Mouse (Mus musculus) fat pad, adult 2 months (tissue): Measurements from ENCODE around the gene Tollip.

Experiments
- DNase-seq: peaks from one replicate; pipeline ENCODE4 v3.0.0-alpha.2; 2011; ENCODE audit warnings: low read depth, low spot score; ENCODE audit errors: extremely low read depth

Gene Tollip

DNA sequence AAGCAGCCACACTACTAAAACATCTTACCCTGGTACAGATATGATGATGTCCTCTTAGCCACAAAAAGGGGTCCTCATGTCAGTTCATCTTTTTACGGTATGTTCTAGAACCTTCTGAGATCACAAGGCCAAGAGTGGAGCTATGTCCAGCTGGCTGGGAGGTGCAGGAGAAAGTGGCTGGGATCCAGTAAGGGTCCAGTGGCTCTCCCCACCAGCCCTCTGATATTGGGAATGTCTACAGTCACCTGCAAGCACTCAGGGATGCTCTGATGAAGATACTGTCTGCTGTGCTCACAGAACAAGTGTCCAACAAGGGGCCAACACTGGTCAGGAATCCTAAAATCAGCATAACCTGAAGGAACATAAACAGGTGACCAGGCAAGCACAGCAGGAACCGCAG lies at the start of gene Tollip:
Gene Tollip, minus strand, starts transcription at position 101 of the 400 bp plus-strand sequence.
- DNase-seq: no peak

DNA sequence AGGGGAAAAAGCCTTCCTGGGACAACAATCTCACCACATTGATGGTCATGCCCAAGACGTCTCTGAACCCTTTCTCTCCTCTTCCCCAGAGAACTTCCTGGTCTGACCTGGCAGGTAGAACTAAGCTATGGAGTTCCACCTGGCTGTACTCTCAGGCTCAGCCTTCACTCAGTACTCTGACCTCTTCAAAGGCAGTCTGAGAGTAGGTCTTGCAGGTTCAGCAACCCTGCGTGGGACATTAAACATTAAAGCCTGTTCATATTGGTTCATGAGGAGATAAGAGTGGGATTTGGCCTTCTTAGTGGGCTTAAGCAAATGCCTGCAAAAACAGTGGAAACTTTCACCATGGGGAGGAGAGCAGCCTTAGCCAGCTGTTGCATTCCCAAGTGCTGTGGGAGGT lies 48.0 kb upstream of the Tollip start:
- no peak for DNase-seq

DNA sequence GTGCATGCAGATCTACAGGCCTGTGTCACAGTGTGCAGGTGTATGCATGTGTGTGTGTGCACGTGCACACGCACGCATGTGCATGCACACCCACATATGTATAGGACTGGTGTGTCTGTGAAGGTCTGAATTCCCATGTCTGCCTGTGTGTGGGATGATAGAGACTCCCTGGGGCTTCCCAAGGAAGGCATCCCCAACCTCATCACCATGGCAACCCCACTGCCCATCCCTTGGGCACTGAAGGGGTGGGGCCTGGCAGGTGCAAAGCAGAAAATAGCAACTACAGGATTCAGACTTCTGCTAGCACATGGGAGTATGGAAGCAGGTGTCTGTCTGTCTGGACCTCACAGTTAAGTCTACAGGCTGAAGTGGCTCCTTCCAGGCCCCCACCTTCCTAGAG lies 44.2 kb upstream of the Tollip start:
- no peak for DNase-seq

DNA sequence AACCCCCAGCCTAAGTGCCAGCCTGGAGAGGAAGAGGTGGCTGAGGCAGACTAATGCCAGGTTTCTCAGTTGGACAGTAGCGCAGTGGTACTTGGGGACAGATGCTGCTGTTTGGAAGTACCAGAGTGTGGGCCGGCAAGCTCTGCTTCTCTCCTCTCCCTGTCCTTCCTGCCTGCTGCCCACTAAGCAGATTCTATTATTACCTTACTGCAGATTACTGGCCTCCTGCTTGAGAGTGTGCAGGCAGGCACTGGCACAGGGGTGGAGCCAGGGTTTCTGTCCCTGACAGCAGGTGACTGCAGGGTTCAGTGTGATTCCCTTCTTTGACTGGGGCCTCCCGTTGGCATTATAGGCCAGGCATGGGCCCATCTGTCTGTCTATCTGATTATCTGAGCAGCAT lies 43.2 kb upstream of the Tollip start:
- no peak for DNase-seq

DNA sequence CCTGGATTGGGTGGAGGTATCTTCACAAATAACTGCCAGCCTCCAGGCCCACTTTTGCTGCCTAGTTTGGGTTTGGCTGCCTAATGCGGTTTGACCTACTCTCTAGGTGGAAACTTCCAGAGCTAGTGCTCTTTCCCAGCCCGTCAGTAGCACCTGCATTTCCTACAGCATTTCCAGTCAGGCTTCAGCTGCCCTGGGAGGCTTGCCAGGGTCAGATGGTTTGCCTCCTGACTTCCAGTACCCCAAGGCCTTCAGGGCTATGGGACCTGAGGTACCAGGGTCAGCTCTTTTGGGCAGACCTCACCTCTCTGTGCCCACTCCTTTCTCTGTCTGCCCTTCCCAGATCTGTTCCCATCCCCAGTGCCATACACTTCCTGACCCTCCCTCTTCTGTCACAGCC lies 42.6 kb upstream of the Tollip start:
- DNase-seq: no peak

DNA sequence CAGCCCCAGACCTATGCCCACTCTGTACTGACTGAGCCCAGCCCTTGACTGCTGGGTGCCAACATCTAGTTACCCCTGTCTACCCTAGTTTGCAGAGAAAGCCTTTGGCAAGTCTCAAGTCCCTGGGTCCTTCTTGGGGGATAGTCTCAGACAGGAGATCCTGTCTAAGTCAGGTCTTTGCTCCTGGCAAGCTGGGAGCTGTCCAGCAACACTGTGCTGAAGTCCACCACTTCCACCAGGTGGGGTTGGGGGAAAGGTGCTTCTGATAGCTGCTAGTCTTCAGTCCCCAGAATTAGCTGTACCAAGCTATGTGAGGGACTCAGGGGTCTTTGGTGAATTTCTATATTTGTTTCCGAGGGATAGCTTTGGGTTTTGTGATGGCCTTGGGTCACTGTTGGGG lies 40.8 kb upstream of the Tollip start:
- no peak for DNase-seq

DNA sequence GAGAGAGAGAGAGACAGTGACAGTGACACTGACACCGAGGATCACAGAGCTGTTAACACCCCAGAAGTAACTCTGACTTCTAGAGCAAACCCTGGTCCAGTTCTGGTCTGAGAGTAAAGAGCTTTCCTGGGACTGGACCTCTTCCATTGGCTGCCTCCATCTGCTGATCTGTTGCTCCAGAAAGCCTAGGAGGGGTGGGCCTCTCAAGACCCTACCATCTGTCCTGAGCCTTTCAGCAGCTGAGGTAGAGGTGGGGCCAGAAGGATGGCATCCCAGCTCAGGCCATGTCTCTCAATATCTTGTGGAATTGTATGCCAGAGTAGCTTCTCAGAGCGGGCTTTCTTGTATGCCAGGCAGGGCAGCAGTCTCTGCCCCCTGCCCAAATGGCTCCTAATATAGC lies 39.9 kb upstream of the Tollip start:
- DNase-seq: no peak

DNA sequence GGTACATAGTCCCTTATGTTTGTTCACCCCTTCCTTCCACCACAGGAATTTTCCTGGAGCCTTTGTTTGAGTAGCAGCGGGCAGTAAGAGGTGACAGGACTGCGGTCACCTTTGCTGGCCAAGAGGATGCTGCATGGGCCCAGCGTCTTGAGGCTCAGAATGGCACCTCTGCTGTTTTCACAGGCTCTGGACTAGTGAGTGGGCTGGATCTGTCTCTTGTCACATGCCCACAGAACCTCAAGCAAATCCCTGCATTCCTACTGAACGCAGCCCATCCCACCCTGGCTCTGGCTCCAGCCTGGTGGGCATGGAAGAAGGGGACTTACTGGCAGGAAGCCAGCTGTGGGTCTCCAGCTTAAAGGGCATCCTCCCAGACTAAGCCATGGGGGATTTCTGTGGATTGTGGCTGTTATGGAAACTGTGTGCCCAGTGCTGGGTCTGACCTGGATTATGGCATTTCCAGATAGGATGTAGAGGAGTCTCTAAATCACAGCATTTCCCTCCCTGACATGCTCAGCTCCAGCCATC lies 39.3 kb upstream of the Tollip start:
- DNase-seq: no peak

DNA sequence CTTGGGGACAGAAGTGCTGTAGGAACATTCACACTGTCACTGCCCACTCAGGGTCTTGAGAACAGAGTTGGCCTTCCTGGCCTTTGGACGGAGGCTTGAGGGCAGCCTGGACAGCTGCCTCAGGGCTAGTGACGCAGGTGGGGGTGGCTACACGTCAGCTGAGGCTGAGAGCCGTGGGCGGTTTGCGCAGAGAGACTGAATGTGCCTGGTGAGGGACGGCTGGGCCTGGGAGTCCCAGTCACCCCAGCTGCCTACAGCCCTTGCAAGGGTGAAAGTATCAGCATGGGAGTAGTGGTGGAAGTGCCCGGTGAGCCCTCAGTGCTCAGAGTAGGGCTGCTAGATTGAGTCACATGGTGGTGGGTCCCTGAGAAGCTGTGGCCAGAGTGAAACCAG lies 37.9 kb upstream of the Tollip start:
- DNase-seq: no peak

DNA sequence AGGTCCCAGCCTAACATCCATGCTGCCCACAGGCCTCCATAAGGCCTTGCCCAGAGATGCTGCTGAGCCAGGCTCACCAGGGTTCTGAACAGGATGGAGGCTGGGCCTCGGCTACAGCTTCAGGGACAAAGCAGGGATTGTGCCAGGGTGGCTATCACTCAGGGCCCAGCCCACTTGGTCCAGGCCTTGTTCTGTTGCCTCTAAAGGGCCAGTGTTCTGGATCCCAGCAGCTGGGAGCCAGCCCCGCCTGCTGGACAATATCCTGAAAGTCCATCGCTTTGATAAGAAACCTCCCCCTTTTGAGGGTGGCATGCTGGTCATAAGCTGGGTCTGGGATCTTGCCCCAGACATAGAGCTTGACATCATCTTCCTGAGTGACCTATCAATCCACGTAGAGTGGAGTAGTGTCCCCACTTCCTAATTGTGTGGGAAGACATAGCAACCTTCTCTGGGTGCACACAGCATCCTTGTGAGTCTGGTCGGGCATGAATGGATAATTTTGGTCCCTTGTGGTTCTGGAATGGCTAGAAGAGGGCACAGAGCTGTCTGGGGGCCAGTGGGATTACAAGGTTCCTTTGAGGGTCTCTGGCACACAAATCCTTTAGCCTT lies 37.4 kb upstream of the Tollip start:
- DNase-seq: no peak

DNA sequence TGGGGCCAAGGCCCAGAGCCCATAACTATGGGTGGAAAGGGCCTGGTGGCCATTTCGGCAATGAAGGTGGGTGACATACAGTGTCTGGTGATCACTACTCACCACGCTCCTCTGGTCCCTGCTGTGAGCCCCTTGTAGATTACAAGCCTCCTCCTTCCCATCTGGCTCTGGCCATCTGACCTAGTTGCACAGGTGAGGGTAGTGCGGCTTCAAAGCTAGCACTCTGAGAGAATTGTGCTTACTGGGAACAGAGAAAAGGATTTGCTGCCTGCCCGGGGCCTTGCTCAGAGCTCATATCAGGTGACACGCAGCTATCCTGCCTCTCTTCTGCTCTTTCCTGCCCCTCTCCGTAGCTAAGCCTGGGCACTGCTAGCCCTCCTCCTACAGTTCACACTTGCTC lies 35.3 kb upstream of the Tollip start:
- DNase-seq: no peak

DNA sequence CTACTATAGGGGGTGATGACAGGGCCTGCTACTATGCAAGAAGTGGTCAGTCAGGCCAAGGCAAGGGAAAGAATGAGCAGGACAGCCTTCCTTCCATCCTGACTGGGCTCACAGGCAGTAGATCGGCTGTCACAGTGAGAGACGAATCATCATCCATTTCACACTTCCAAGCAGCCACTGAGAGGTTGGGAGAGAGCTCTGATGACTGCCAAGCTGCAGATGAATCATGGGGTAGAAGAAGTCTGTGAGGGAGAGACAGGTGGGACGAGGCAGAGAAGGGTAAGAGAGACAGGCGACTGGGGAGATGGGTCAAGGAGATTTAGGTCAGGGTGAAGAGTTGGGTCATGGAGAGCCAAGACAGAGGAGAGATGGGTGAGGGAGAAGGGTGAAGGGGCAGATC lies 34.6 kb upstream of the Tollip start:
- no peak for DNase-seq

DNA sequence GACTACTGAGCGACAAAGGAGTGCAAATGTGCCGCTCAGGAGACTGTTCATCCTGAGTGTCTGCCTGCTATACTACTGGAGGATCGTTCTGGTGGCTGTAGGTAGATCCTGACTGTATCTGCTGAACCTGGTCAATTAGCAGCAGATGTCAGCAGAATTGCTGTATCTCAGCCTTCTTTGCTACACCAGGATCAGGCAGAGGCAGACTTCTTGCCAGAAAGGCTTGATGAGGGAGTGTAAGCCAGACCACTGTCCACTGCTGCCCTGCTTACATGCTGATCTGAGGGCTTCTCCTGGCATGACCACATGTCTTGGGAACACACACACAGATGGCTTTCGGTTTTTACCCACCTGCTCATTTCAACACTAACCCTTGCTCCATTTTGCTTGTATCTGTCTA lies 33.5 kb upstream of the Tollip start:
- no peak for DNase-seq

DNA sequence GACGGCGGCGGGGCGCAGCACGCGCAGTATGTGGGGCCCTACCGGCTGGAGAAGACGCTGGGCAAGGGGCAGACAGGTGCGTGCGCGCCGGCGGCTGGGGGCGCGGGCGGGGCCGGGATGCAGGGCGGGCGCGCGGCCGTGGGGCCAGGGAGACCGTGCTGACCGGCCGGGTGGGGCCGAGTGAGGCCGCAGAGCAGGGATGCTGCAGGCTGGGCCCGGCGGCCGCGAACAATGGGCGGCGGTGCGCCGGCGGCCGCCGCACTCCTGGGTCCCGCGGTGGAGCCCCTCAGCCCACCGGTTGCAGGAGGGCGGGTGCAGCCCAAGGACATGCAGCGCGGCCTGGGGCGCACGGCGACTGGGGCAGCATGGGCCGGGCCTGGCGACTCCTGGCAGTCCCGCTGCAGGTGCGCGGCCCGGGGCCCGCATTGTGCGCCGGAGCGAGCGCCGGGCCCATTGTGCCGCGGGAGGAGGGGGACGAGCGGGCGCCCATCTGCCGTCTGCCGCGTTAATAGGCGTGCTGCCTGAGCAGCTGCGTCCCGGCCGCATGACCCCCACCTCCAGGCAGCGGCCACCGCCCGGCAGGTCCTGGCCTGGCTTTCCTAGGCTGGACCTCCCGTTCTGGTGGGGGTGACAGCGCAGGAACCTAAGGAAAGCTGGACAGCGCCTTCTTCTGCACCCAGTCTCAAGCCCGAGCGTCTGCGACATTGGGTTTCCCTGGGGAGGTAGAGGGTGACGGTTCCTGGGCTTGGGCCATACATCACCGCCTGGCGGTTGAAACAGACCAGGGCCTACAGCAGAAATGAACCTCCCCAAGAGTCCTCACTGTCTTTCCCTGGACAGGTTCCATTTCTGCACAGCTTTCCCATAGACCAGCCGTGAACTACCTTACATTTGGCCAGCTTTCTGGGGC lies 32.1 kb upstream of the Tollip start:
- DNase-seq: no peak

DNA sequence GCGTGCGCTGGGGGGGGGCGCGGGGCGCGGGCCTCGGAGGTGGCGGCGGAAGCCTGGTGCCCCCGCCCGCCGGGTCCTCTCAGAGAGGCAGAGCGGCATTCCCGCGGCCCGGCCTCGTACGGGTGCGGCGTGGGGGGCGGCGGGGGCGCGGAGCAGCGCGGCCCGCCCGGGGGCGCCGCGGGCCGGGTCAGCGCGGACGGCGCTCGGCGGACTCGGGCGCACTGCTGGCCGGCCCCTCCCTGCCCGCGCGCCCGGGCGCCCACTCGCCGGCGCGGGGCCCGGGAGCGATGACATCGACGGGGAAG lies 31.4 kb upstream of the Tollip start:
- DNase-seq: no peak

DNA sequence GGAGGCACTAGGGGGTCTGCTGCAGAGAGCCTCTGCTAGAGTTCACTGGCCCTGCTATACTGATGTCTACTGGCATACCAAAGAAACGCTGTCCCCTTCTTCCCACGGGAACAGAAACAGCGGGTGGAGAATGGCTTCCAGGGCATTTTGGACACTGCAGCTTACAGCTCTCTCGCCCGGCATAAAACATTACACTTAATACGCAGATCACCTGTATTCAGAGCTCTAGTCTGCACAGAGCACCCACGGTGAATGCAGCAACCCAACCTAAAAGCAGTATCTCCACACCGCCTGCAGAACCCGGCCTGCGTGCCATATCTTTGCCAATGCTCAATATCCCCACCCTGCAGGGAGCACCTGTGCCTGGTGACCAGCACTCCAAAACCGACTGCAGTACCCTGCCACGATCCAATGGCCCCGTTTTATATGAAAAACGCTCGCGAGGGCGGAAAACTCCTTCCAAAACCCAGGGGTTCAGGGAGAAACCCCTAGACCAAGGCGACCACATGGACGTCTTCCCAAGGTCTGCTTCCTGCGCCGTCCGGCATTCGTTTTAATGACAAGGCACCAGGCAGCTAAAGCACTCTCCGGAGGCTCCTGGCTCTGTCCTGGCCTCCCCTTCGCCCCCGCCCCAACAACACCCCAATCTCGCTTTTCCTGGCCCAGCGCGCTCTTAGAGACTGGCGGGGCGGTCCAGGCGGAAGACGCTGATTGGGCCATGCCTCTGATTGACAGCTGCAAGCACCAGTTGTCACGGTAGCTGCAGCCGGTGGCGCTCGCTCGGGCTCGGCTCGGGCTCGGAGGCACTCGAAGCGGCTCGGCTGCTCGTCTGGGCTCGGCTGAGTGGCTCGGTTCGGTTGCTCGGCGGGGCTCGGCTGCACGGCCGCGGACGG lies 30.8 kb upstream of the Tollip start, which contains the start of gene Brsk2:
Gene Brsk2, plus strand, starts transcription at position 846 of the 893 bp plus-strand sequence.
- DNase-seq: peak; percentile 21

DNA sequence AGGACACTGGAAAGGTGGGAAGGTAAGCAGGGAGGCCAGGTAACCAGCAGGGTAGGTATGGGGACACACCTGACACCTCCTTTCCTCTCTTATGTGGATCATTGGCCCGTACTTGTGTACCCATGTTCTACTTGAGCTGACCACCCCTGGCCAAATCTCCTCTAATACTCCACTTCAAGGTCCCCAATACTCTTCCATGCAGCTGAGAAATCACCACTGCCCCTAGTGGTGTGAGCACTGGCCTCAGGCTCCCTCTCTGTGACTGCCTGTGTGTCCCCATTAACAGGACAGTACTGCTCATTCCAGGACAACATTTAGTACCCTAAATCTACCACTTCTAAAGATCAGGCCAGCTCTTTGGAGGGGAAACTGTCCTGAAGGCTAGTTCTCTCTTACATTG lies 29.7 kb upstream of the Tollip start:
- DNase-seq: no peak

DNA sequence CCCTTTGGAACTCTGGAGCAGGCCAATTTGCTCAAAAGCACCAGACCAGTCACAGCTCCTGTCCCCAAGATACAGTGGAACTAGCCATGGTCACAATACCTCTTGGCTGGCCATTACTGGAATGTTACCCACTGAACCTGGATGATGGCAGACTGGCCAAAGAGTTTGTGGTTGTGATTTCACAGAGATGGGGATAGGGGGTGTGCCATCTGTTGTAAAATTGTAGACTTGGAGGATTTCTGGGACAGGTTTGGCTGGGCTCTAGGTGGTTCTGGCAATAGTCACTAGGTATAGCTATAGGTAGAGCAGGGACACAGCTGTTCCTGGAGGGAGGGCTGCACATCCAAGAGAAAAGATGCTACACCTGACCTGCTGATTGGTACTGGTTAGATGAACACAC lies 29.2 kb upstream of the Tollip start:
- no peak for DNase-seq

DNA sequence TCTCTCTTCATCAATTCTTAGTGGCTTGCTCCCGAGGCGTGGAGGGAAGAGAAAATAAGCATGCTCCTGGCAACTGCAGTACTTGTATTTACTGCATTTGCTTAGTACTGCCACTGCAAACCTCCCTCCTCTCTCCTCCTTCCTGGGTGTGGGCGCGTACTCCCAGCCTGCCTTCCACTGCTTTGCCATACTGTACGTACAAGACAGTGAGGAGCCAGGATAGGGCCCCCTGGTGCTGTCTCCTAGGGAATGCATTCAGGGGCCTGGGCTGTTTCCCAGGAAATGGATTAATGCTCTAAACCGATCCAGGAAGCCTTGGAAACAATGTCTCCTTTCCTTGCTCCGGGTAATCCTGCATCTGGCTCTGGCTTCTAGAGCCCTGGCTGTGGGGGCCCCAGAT lies 27.6 kb upstream of the Tollip start:
- no peak for DNase-seq

DNA sequence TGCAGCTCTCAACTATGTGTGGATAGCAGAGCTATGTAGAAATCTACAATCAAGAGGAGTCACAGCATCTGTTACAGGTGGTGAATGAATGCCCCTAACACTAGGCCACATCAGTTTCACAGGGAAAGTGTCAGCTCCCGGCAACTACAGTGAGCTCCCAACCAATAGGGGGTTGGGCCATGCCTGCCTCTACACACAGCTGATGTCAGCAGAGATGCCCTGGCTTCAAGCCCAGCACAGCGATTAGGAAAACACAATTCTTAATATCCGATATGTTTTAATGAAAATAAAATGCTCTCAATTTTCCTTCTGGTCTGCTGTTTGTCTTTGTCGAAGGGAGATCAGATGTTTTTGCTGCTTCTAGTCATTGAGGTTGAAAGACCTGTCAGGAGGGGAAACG lies 25.1 kb upstream of the Tollip start:
- no peak for DNase-seq

DNA sequence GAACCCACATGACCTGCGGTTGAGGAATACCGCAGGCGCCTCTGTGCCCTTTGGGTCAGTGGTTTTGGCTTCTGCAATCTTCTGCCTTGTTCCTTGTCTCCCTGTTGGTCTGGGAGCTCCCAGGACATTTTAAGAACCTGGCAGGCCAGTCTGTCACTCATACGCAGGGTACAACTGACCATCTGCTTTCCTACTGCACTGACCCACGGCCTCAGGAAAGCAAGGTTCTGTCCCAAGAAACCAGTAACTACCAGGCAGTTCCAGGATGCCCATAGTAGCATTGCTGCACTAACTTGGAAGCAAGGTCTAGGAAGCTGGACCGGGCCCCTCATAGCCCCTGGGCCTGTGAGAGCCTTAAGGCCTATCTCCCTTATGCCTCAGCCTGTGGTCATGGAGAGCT lies 16.6 kb upstream of the Tollip start:
- DNase-seq: no peak
